Mouse (Mus musculus) E14TG2a.4 (cell line): ENCODE measurements at regions not wholly inside any gene's neighbourhood (a gene's known extent, or its start where the extent isn't known, plus 50 kb on each side); places are given as distances from the start of the nearest gene placed in this dataset.
A peak's percentile ranks its signal among the peaks of the same experiment; 100 is the strongest.

Source experiments
- CTCF ChIP-seq: conservative IDR thresholded peaks from 2 replicates; pipeline ENCODE4 v1.5.1; 2014; ENCODE audit warnings: low read length
- NANOG ChIP-seq: IDR thresholded peaks from 2 replicates; pipeline ENCODE4 v1.6.1; 2014; ENCODE audit warnings: borderline replicate concordance, low read length, mixed read lengths

- TF ChIP-seq CTCF = peak; percentile 80
- TF ChIP-seq NANOG = no peak
These were observed 1303.8 kb upstream of the Sel1l start for GRCm38 (mm10) chr12:93152618-93153245.
